ENCODE assay signal across 8 mouse cellular contexts in genomic region chr9:72968349-72969061, GRCm38 (mm10). TPM values are rescaled to one million over a fixed set of nuclear protein-coding genes. Genes with fewer than 3 reads are reported as not detected.
DNase-seq lines count a peak whose midpoint lies in the region; ATAC-seq and TF ChIP-seq lines count a peak whose summit lies in the region.
"Had no signal": no experiment of that assay in that cellular context is flagged by ENCODE, and none has a peak within 500 bp of the region (broad histone marks: within the 10 kb centered on the region; RNA-seq: fewer than 3 reads in every experiment).

No protein-coding gene starts in this region.

- H3K9me3 ChIP-seq in hindbrain, embryonic 11.5 days (ENCODE audit: control insufficient read depth, low read length), result no peaks in the 10 kb centered on the region

- H3K27me3 ChIP-seq in hindbrain, embryonic 11.5 days (ENCODE audit: control insufficient read depth, insufficient read depth, low read length), result no peaks in the 10 kb centered on the region

- H3K27ac ChIP-seq in embryonic fibroblast, embryonic 13.5 days (ENCODE audit: insufficient read depth, low read length), result no peak overlapping the region
- H3K27ac ChIP-seq in hindbrain, embryonic 11.5 days (ENCODE audit: low read depth, low read length), result no peak overlapping the region

- no peak for TF ChIP-seq POLR2A in embryonic fibroblast, embryonic 13.5 days (IDR thresholded peaks at IDR 0.05; ENCODE audit: low read depth, low read length)

- H3K4me1 ChIP-seq in embryonic fibroblast, embryonic 13.5 days (ENCODE audit: control insufficient read depth, insufficient read depth, low read length), result no peaks in the 10 kb centered on the region
- H3K4me1 ChIP-seq in hindbrain, embryonic 11.5 days (replicated peaks; ENCODE audit: control insufficient read depth, insufficient read depth, low read length), result no peaks in the 10 kb centered on the region

- H3K4me2 ChIP-seq in hindbrain, embryonic 11.5 days (replicated peaks; ENCODE audit: low read depth, low read length), result no peak overlapping the region

- no peak overlapping the region for H3K4me3 ChIP-seq in embryonic fibroblast, embryonic 13.5 days (ENCODE audit: insufficient read depth, low read length)
- no peak overlapping the region for H3K4me3 ChIP-seq in hindbrain, embryonic 11.5 days (ENCODE audit: low read depth, low read length)
- H3K4me3 ChIP-seq: myocyte had no signal

- peak; percentile 29; the same call in 1 of the 2 replicates for TF ChIP-seq CTCF in embryonic fibroblast, embryonic 13.5 days (IDR thresholded peaks at IDR 0.05; ENCODE audit: borderline replicate concordance, insufficient read depth, low read length)

- no peaks in the 10 kb centered on the region for H3K36me3 ChIP-seq in hindbrain, embryonic 11.5 days (ENCODE audit: control insufficient read depth, insufficient read depth, low read length)

- peak; percentile 81 for DNase-seq in ES-CJ7 (ENCODE audit: low read depth, low spot score)
- DNase-seq in adrenal gland, postnatal 10 days, result peak; percentile 54
- peak; percentile 45 for DNase-seq in hindbrain, embryonic 11.5 days (ENCODE audit: low spot score)
- DNase-seq in layer of hippocampus, postnatal 25 days (ENCODE audit: extremely low spot score in 1 of 2, low spot score in 1 of 2), result peak; percentile 36 to 59
- DNase-seq in lung, postnatal 4 days, result peak; percentile 60 to 71
- DNase-seq in right cerebral cortex, postnatal 4 days, result peak; percentile 39

- H3K9ac ChIP-seq in hindbrain, embryonic 11.5 days (ENCODE audit: low read depth, low read length), result no peak overlapping the region

- 41% methylated on average over 11 of the region's 11 CpGs for WGBS in hindbrain, embryonic 11.5 days

- ATAC-seq in hindbrain, embryonic 11.5 days (ENCODE audit: low FRiP score), result no peak

RNA-seq across cellular contexts. Expression of gene Gm44503, which starts 9.9 kb away (rescaled TPM):
- total RNA-seq in adrenal gland, postnatal 10 days (2021), result under 1 TPM in 1 of 2 experiments, not detected in 1; 0.21 TPM
- 0.30 TPM in 1 of 2 replicates, not detected in the other for polyA plus RNA-seq in embryonic fibroblast, embryonic 13.5 days (2011; ENCODE audit: insufficient read length, low read depth, missing spikeins)
- 0.37 TPM in 1 of 2 replicates, not detected in the other for polyA plus RNA-seq in hindbrain, embryonic 11.5 days (2014; fragmentation: Nextera tagmentation; extraction: Ambion mirVana)
- under 1 TPM in 1 of 2 experiments, not detected in 1; 0.25 TPM for total RNA-seq in layer of hippocampus, postnatal 25 days (2021)

RNA-seq across cellular contexts. Expression of gene Dyx1c1, which starts 9.9 kb away (rescaled TPM):
- total RNA-seq in adrenal gland, postnatal 10 days (2021), result under 1 TPM; 0.66 to 0.85 TPM
- 0.86 and 0.95 TPM in 2 replicates for polyA plus RNA-seq in embryonic fibroblast, embryonic 13.5 days (2011; ENCODE audit: insufficient read length, low read depth, missing spikeins)
- 3.0 and 3.8 TPM in 2 replicates for polyA plus RNA-seq in hindbrain, embryonic 11.5 days (2014; fragmentation: Nextera tagmentation; extraction: Ambion mirVana)
- 1 to 10 TPM; 2.0 to 2.5 TPM for total RNA-seq in layer of hippocampus, postnatal 25 days (2021)
- polyA plus RNA-seq: myocyte had no signal

RNA-seq across cellular contexts. Expression of gene Ccpg1os, which starts 16.7 kb away (rescaled TPM):
- total RNA-seq in adrenal gland, postnatal 10 days (2021), result 10 to 100 TPM; 11.3 to 12.4 TPM
- polyA plus RNA-seq in embryonic fibroblast, embryonic 13.5 days (2011; ENCODE audit: insufficient read length, low read depth, missing spikeins), result 5.5 and 6.5 TPM in 2 replicates
- 26.3 and 28.1 TPM in 2 replicates for polyA plus RNA-seq in hindbrain, embryonic 11.5 days (2014; fragmentation: Nextera tagmentation; extraction: Ambion mirVana)
- 10 to 100 TPM in 1 of 2 experiments, 1 to 10 TPM in 1; 9.9 to 11.1 TPM for total RNA-seq in layer of hippocampus, postnatal 25 days (2021)

RNA-seq across cellular contexts. Expression of gene Ccpg1, which starts 16.7 kb away (rescaled TPM):
- 10 to 100 TPM; 71.0 to 73.8 TPM for total RNA-seq in adrenal gland, postnatal 10 days (2021)
- 28.1 and 30.7 TPM in 2 replicates for polyA plus RNA-seq in embryonic fibroblast, embryonic 13.5 days (2011; ENCODE audit: insufficient read length, low read depth, missing spikeins)
- polyA plus RNA-seq in hindbrain, embryonic 11.5 days (2014; fragmentation: Nextera tagmentation; extraction: Ambion mirVana), result 31.2 and 33.6 TPM in 2 replicates
- total RNA-seq in layer of hippocampus, postnatal 25 days (2021), result 100 to 1,000 TPM; 134 to 158 TPM

RNA-seq across cellular contexts. Expression of gene Pygo1, which starts 43.1 kb away (rescaled TPM):
- total RNA-seq in adrenal gland, postnatal 10 days (2021), result 1 to 10 TPM; 3.5 to 5.0 TPM
- 5.0 and 8.0 TPM in 2 replicates for polyA plus RNA-seq in embryonic fibroblast, embryonic 13.5 days (2011; ENCODE audit: insufficient read length, low read depth, missing spikeins)
- 11.5 and 12.4 TPM in 2 replicates for polyA plus RNA-seq in hindbrain, embryonic 11.5 days (2014; fragmentation: Nextera tagmentation; extraction: Ambion mirVana)
- 10 to 100 TPM; 25.6 to 28.4 TPM for total RNA-seq in layer of hippocampus, postnatal 25 days (2021)
